ENCODE assay signal across 8 mouse cellular contexts in genomic region chr15:101283183-101283910, GRCm38 (mm10). TPM values are rescaled to one million over a fixed set of nuclear protein-coding genes. Genes with fewer than 3 reads are reported as not detected.
DNase-seq lines count a peak whose midpoint lies in the region; ATAC-seq lines count a peak whose summit lies in the region.

No protein-coding gene starts in this region.

- peak overlapping the region; percentile 72 for H3K9ac ChIP-seq in forebrain, embryonic 14.5 days (ENCODE audit: low read length)
- peak overlapping the region; percentile 88 for H3K9ac ChIP-seq in intestine, embryonic 14.5 days (ENCODE audit: low read length)
- peak overlapping the region; percentile 43 for H3K9ac ChIP-seq in limb, embryonic 15.5 days
- H3K9ac ChIP-seq in midbrain, embryonic 14.5 days (replicated peaks; ENCODE audit: low read length) = peak overlapping the region; percentile 84

- DNase-seq in right cerebral cortex, postnatal 4 days = peak; percentile 49
- DNase-seq in right cerebral cortex, adult 18-20 months = no peak
- DNase-seq in cerebellum, adult 18-20 months = peak; percentile 77 to 78
- DNase-seq in forebrain, embryonic 14.5 days (ENCODE audit: low spot score) = peak; percentile 92
- no peak for DNase-seq in intestine, embryonic 14.5 days (ENCODE audit: low spot score)
- DNase-seq in midbrain, embryonic 14.5 days = peak; percentile 94
- DNase-seq in thymus, postnatal 14 days = peak; percentile 71

- peak overlapping the region; percentile 21; the same call in 1 of the 2 replicates for H3K27ac ChIP-seq in forebrain, embryonic 14.5 days (ENCODE audit: low read depth, low read length)
- peak overlapping the region; percentile 86 for H3K27ac ChIP-seq in intestine, embryonic 14.5 days (ENCODE audit: low read depth)
- H3K27ac ChIP-seq in limb, embryonic 15.5 days = peak overlapping the region; percentile 86
- peak overlapping the region; percentile 50 for H3K27ac ChIP-seq in midbrain, embryonic 14.5 days (replicated peaks; ENCODE audit: low read depth, low read length)

- H3K36me3 ChIP-seq in forebrain, embryonic 14.5 days (ENCODE audit: control insufficient read depth, insufficient read depth, low read length) = peaks cover 23% of the 10 kb centered on the region
- peaks cover 22% of the 10 kb centered on the region for H3K36me3 ChIP-seq in intestine, embryonic 14.5 days (ENCODE audit: control insufficient read depth, insufficient read depth, low read length)
- H3K36me3 ChIP-seq in limb, embryonic 15.5 days = peaks cover 21% of the 10 kb centered on the region
- H3K36me3 ChIP-seq in midbrain, embryonic 14.5 days (ENCODE audit: control insufficient read depth, insufficient read depth, low read length) = peaks cover 18% of the 10 kb centered on the region

- 1% methylated on average over 26 of the region's 26 CpGs for WGBS in forebrain, embryonic 14.5 days
- under 1% methylated on average over 26 of the region's 26 CpGs for WGBS in intestine, embryonic 14.5 days
- WGBS in limb, embryonic 15.5 days = 2% methylated on average over 26 of the region's 26 CpGs
- 2% methylated on average over 26 of the region's 26 CpGs for WGBS in midbrain, embryonic 14.5 days

- peak overlapping the region; percentile 93 for H3K4me2 ChIP-seq in forebrain, embryonic 14.5 days (ENCODE audit: low read length)
- peak overlapping the region; percentile 99 for H3K4me2 ChIP-seq in intestine, embryonic 14.5 days (ENCODE audit: low read length)
- H3K4me2 ChIP-seq in limb, embryonic 15.5 days = peak overlapping the region; percentile 90
- H3K4me2 ChIP-seq in midbrain, embryonic 14.5 days (ENCODE audit: low read length) = peak overlapping the region; percentile 95

- peak; percentile 59 for ATAC-seq in forebrain, embryonic 14.5 days
- peak; percentile 33; the same call in 1 of the 2 replicates for ATAC-seq in intestine, embryonic 14.5 days (replicated peaks; ENCODE audit: low FRiP score, low TSS enrichment, low read depth)
- ATAC-seq in limb, embryonic 15.5 days (ENCODE audit: insufficient number of reproducible peaks, low FRiP score, low TSS enrichment, low read depth) = no peak; the same call in 1 of the 2 replicates
- peak; percentile 35; the same call in 1 of the 2 replicates for ATAC-seq in midbrain, embryonic 14.5 days (ENCODE audit: low FRiP score, low TSS enrichment)

- H3K27me3 ChIP-seq in forebrain, embryonic 14.5 days (replicated peaks; ENCODE audit: control insufficient read depth, insufficient read depth, low read length) = no peaks in the 10 kb centered on the region
- H3K27me3 ChIP-seq in intestine, embryonic 14.5 days (replicated peaks; ENCODE audit: control insufficient read depth, insufficient read depth, low read length) = no peaks in the 10 kb centered on the region
- H3K27me3 ChIP-seq in limb, embryonic 15.5 days = no peaks in the 10 kb centered on the region
- no peaks in the 10 kb centered on the region for H3K27me3 ChIP-seq in midbrain, embryonic 14.5 days (ENCODE audit: control insufficient read depth, insufficient read depth, low read length)

- H3K4me3 ChIP-seq in forebrain, embryonic 14.5 days (ENCODE audit: low read depth, low read length) = peak overlapping the region; percentile 64
- H3K4me3 ChIP-seq in intestine, embryonic 14.5 days (ENCODE audit: low read depth, low read length) = peak overlapping the region; percentile 90
- peak overlapping the region; percentile 87 for H3K4me3 ChIP-seq in limb, embryonic 15.5 days
- H3K4me3 ChIP-seq in midbrain, embryonic 14.5 days (replicated peaks; ENCODE audit: low read depth, low read length) = peak overlapping the region; percentile 94

- no peaks in the 10 kb centered on the region for H3K9me3 ChIP-seq in forebrain, embryonic 14.5 days (replicated peaks; ENCODE audit: control insufficient read depth, low read length)
- no peaks in the 10 kb centered on the region for H3K9me3 ChIP-seq in intestine, embryonic 14.5 days (ENCODE audit: control insufficient read depth, low read length)
- no peaks in the 10 kb centered on the region for H3K9me3 ChIP-seq in limb, embryonic 15.5 days
- H3K9me3 ChIP-seq in midbrain, embryonic 14.5 days (ENCODE audit: control insufficient read depth, low read length) = no peaks in the 10 kb centered on the region

- H3K4me1 ChIP-seq in forebrain, embryonic 14.5 days (ENCODE audit: control insufficient read depth, insufficient read depth, low read length) = peaks cover 5% of the 10 kb centered on the region; the same call in 1 of the 2 replicates
- peaks cover 20% of the 10 kb centered on the region for H3K4me1 ChIP-seq in intestine, embryonic 14.5 days (replicated peaks; ENCODE audit: control insufficient read depth, insufficient read depth, low read length)
- peaks cover 38% of the 10 kb centered on the region for H3K4me1 ChIP-seq in limb, embryonic 15.5 days
- peaks cover 10% of the 10 kb centered on the region for H3K4me1 ChIP-seq in midbrain, embryonic 14.5 days (ENCODE audit: control insufficient read depth, insufficient read depth, low read length)

RNA-seq across cellular contexts. Expression of gene Atg101, which starts 0.7 kb away (rescaled TPM):
- 82.3 and 83.1 TPM in 2 replicates for polyA plus RNA-seq in forebrain, embryonic 14.5 days (2014; fragmentation: Nextera tagmentation; extraction: Ambion mirVana)
- 65.4 and 67.1 TPM in 2 replicates for polyA plus RNA-seq in intestine, embryonic 14.5 days (2014; fragmentation: Nextera tagmentation; extraction: Ambion mirVana)
- 69.7 and 69.9 TPM in 2 replicates for polyA plus RNA-seq in limb, embryonic 15.5 days (2015; fragmentation: Nextera tagmentation; extraction: Ambion mirVana)
- polyA plus RNA-seq in midbrain, embryonic 14.5 days (2014; fragmentation: Nextera tagmentation; extraction: Ambion mirVana) = 61.2 and 87.4 TPM in 2 replicates

RNA-seq across cellular contexts. Expression of gene 6030408B16Rik, which starts 9.7 kb away (rescaled TPM):
- polyA plus RNA-seq in forebrain, embryonic 14.5 days (2014; fragmentation: Nextera tagmentation; extraction: Ambion mirVana) = 0.25 TPM in 2 replicates
- polyA plus RNA-seq in intestine, embryonic 14.5 days (2014; fragmentation: Nextera tagmentation; extraction: Ambion mirVana) = 5.9 and 6.6 TPM in 2 replicates
- 0.50 and 0.84 TPM in 2 replicates for polyA plus RNA-seq in limb, embryonic 15.5 days (2015; fragmentation: Nextera tagmentation; extraction: Ambion mirVana)
- 0.30 and 0.51 TPM in 2 replicates for polyA plus RNA-seq in midbrain, embryonic 14.5 days (2014; fragmentation: Nextera tagmentation; extraction: Ambion mirVana)

RNA-seq across cellular contexts. Expression of gene Nr4a1, which starts 29.3 kb away (rescaled TPM):
- 2.1 and 2.9 TPM in 2 replicates for polyA plus RNA-seq in forebrain, embryonic 14.5 days (2014; fragmentation: Nextera tagmentation; extraction: Ambion mirVana)
- polyA plus RNA-seq in intestine, embryonic 14.5 days (2014; fragmentation: Nextera tagmentation; extraction: Ambion mirVana) = 6.4 and 6.9 TPM in 2 replicates
- 14.7 and 18.4 TPM in 2 replicates for polyA plus RNA-seq in limb, embryonic 15.5 days (2015; fragmentation: Nextera tagmentation; extraction: Ambion mirVana)
- polyA plus RNA-seq in midbrain, embryonic 14.5 days (2014; fragmentation: Nextera tagmentation; extraction: Ambion mirVana) = 2.9 and 3.5 TPM in 2 replicates

RNA-seq across cellular contexts. Expression of gene Grasp, which starts 59.4 kb away (rescaled TPM):
- 0.93 and 1.0 TPM in 2 replicates for polyA plus RNA-seq in forebrain, embryonic 14.5 days (2014; fragmentation: Nextera tagmentation; extraction: Ambion mirVana)
- 3.5 and 4.2 TPM in 2 replicates for polyA plus RNA-seq in intestine, embryonic 14.5 days (2014; fragmentation: Nextera tagmentation; extraction: Ambion mirVana)
- polyA plus RNA-seq in limb, embryonic 15.5 days (2015; fragmentation: Nextera tagmentation; extraction: Ambion mirVana) = 5.3 and 7.2 TPM in 2 replicates
- 0.93 and 0.97 TPM in 2 replicates for polyA plus RNA-seq in midbrain, embryonic 14.5 days (2014; fragmentation: Nextera tagmentation; extraction: Ambion mirVana)

Comparison
In these comparisons a context has a peak if more than half of its experiments do, and no peak if none do; other contexts are left out.
1. DNase-seq: peak in right cerebral cortex, postnatal 4 days (single experiment), cerebellum, adult 18-20 months (2 of 2), forebrain, embryonic 14.5 days (single experiment), midbrain, embryonic 14.5 days (single experiment) and thymus, postnatal 14 days (single experiment); none in right cerebral cortex, adult 18-20 months (single experiment) and intestine, embryonic 14.5 days (single experiment).
2. H3K27ac ChIP-seq: peak in every context shown above with its lines; median percentile 86 in intestine, embryonic 14.5 days; 86 in limb, embryonic 15.5 days; 50 in midbrain, embryonic 14.5 days; 21 in forebrain, embryonic 14.5 days.
3. Peak in every context shown above with its lines, with median percentiles within 50 percentile points of each other: H3K4me2 ChIP-seq, H3K4me3 ChIP-seq and H3K9ac ChIP-seq.